Mouse (Mus musculus): Measurements from ENCODE around the gene Foxp2. TPM values are rescaled to one million over a fixed set of nuclear protein-coding genes. Genes with fewer than 3 reads are reported as not detected.

The Foxp2 gene
- polyA plus RNA-seq, 1 experiment, result 0.54 TPM

- TF ChIP-seq CTCF (IDR thresholded peaks at IDR 0.05; ENCODE audit: control insufficient read depth, insufficient read depth, insufficient replicate concordance, low read depth, low read length), result no peak
- no peak for TF ChIP-seq POLR2A (IDR thresholded peaks at IDR 0.05; ENCODE audit: control insufficient read depth, low read depth, low read length)
- Histone ChIP-seq H3K4me3 (ENCODE audit: control insufficient read depth, low read depth, low read length) (no peak overlapping the region), H3K4me1 (ENCODE audit: control insufficient read depth, insufficient read depth, low read length) (no peaks in the 10 kb centered on the region), H3K27ac (ENCODE audit: control insufficient read depth, insufficient read depth, low read depth, low read length) (no peak overlapping the region), H3K27me3 (ENCODE audit: control insufficient read depth, insufficient read depth, low read length) (no peaks in the 10 kb centered on the region), H3K36me3 (ENCODE audit: control insufficient read depth, insufficient read depth, low read length) (no peaks in the 10 kb centered on the region)
Observed at GRCm38 (mm10) chr6:15101548-15101947, 200.4 kb downstream of the Foxp2 start.

- Histone ChIP-seq H3K4me1 (ENCODE audit: control insufficient read depth, insufficient read depth, low read length) (no peaks in the 10 kb centered on the region), H3K36me3 (ENCODE audit: control insufficient read depth, insufficient read depth, low read length) (no peaks in the 10 kb centered on the region), H3K27me3 (ENCODE audit: control insufficient read depth, insufficient read depth, low read length) (no peaks in the 10 kb centered on the region), H3K4me3 (ENCODE audit: control insufficient read depth, low read depth, low read length) (no peak overlapping the region), H3K27ac (ENCODE audit: control insufficient read depth, insufficient read depth, low read depth, low read length) (no peak overlapping the region)
- TF ChIP-seq CTCF (IDR thresholded peaks at IDR 0.05; ENCODE audit: control insufficient read depth, insufficient read depth, insufficient replicate concordance, low read depth, low read length), result no peak
- TF ChIP-seq POLR2A (IDR thresholded peaks at IDR 0.05; ENCODE audit: control insufficient read depth, low read depth, low read length), result no peak
Observed at GRCm38 (mm10) chr6:15120916-15121315, 219.8 kb downstream of the Foxp2 start.

GRCm38 (mm10) chr6:15121339-15121738, 220.2 kb downstream of the Foxp2 start:
- Histone ChIP-seq H3K27ac (ENCODE audit: control insufficient read depth, insufficient read depth, low read depth, low read length) (no peak overlapping the region), H3K27me3 (ENCODE audit: control insufficient read depth, insufficient read depth, low read length) (no peaks in the 10 kb centered on the region), H3K4me3 (ENCODE audit: control insufficient read depth, low read depth, low read length) (no peak overlapping the region), H3K36me3 (ENCODE audit: control insufficient read depth, insufficient read depth, low read length) (no peaks in the 10 kb centered on the region), H3K4me1 (ENCODE audit: control insufficient read depth, insufficient read depth, low read length) (no peaks in the 10 kb centered on the region)
- TF ChIP-seq CTCF (IDR thresholded peaks at IDR 0.05; ENCODE audit: control insufficient read depth, insufficient read depth, insufficient replicate concordance, low read depth, low read length) (no peak), POLR2A (IDR thresholded peaks at IDR 0.05; ENCODE audit: control insufficient read depth, low read depth, low read length) (no peak)

DNA sequence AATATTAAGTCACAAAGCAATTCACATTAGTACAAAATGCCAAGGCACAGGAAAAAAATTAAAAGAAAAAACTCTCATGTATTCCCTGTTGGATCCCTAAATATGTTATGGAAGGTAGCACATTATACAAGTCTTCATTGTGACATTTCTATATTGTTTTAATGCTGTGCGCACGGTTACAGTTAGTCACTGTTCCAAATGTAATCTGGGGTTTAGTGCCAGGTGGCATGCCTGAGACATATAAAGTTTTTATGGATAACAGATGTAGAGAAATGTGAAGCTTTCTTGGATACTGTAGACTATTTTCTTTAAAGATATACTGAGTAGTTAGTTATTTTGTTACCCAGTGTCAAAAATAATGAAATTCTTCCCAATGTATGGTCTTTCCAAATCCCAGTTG, 229.0 kb downstream of the Foxp2 start:
- Histone ChIP-seq H3K4me1 (ENCODE audit: control insufficient read depth, insufficient read depth, low read length) (no peaks in the 10 kb centered on the region), H3K4me3 (ENCODE audit: control insufficient read depth, low read depth, low read length) (no peak overlapping the region), H3K27me3 (ENCODE audit: control insufficient read depth, insufficient read depth, low read length) (no peaks in the 10 kb centered on the region), H3K36me3 (ENCODE audit: control insufficient read depth, insufficient read depth, low read length) (no peaks in the 10 kb centered on the region), H3K27ac (ENCODE audit: control insufficient read depth, insufficient read depth, low read depth, low read length) (no peak overlapping the region)
- TF ChIP-seq CTCF (IDR thresholded peaks at IDR 0.05; ENCODE audit: control insufficient read depth, insufficient read depth, insufficient replicate concordance, low read depth, low read length) (no peak), POLR2A (IDR thresholded peaks at IDR 0.05; ENCODE audit: control insufficient read depth, low read depth, low read length) (no peak)

- TF ChIP-seq CTCF (IDR thresholded peaks at IDR 0.05; ENCODE audit: control insufficient read depth, insufficient read depth, insufficient replicate concordance, low read depth, low read length) (no peak), POLR2A (IDR thresholded peaks at IDR 0.05; ENCODE audit: control insufficient read depth, low read depth, low read length) (no peak)
Observed at GRCm38 (mm10) chr6:15142094-15142493, 240.9 kb downstream of the Foxp2 start.

DNA sequence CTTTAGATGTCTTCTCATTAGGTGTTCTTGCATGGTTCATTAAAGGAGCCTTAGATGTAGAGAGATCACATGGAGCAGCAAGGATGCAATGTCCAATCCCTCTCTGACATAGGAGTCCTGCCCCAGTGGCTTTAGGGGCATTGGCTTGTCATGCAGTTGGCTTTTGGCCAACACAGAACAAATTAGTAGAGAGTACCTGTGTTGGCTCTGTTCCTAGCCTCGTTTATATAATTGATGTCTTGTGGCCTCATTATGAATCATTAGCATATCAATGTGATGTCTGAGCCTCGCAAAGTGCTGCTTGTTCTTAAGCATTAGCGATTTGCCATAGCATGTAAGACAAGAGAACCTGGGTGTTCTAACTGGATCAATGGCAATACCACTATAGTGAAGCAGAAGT, 250.5 kb downstream of the Foxp2 start:
- TF ChIP-seq POLR2A (IDR thresholded peaks at IDR 0.05; ENCODE audit: control insufficient read depth, low read depth, low read length) (no peak), CTCF (IDR thresholded peaks at IDR 0.05; ENCODE audit: control insufficient read depth, insufficient read depth, insufficient replicate concordance, low read depth, low read length) (no peak)
- no peaks in the 10 kb centered on the region for H3K4me1 ChIP-seq (ENCODE audit: control insufficient read depth, insufficient read depth, low read length)
- H3K27ac ChIP-seq (ENCODE audit: control insufficient read depth, insufficient read depth, low read depth, low read length), result no peak overlapping the region
- no peak overlapping the region for H3K4me3 ChIP-seq (ENCODE audit: control insufficient read depth, low read depth, low read length)
- no peaks in the 10 kb centered on the region for H3K27me3 ChIP-seq (ENCODE audit: control insufficient read depth, insufficient read depth, low read length)
- no peaks in the 10 kb centered on the region for H3K36me3 ChIP-seq (ENCODE audit: control insufficient read depth, insufficient read depth, low read length)

More at GRCm38 (mm10) chr6:15142094-15142493, 240.9 kb downstream of the Foxp2 start:
- Histone ChIP-seq H3K27me3 (ENCODE audit: control insufficient read depth, insufficient read depth, low read length) (no peaks in the 10 kb centered on the region), H3K4me1 (ENCODE audit: control insufficient read depth, insufficient read depth, low read length) (no peaks in the 10 kb centered on the region), H3K4me3 (ENCODE audit: control insufficient read depth, low read depth, low read length) (no peak overlapping the region), H3K36me3 (ENCODE audit: control insufficient read depth, insufficient read depth, low read length) (no peaks in the 10 kb centered on the region), H3K27ac (ENCODE audit: control insufficient read depth, insufficient read depth, low read depth, low read length) (no peak overlapping the region)

DNA sequence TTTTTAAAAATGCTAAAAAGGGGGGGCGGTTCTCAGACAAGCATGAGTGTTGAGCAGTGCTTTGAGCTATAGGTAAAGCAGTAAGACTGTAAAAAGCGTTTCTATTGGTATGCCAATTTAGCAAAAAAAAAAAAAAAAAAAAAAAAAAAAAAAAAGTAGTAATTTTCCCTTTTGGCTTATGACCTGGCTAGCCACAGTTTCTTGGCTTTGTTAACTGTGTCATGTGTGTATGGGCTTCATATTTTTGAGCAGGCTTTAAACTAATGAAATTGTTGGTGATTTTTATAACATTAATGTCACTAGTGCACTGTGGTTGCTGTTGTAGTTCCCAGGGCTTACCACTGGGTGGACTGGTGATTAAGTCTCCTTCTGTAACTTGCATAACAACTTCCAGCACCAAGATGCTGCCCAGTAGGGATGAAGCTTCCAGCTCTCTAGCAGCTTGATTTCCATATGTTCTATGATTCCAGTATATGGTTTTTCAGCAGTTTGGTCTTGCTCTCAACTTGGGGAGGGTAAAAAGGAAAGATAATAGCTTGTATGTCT, 262.4 kb downstream of the Foxp2 start:
- no peaks in the 10 kb centered on the region for H3K4me1 ChIP-seq (ENCODE audit: control insufficient read depth, insufficient read depth, low read length)
- H3K27me3 ChIP-seq (ENCODE audit: control insufficient read depth, insufficient read depth, low read length), result no peaks in the 10 kb centered on the region
- H3K36me3 ChIP-seq (ENCODE audit: control insufficient read depth, insufficient read depth, low read length), result no peaks in the 10 kb centered on the region
- H3K27ac ChIP-seq (ENCODE audit: control insufficient read depth, insufficient read depth, low read depth, low read length), result no peak overlapping the region
- TF ChIP-seq CTCF (IDR thresholded peaks at IDR 0.05; ENCODE audit: control insufficient read depth, insufficient read depth, insufficient replicate concordance, low read depth, low read length), result no peak
- no peak for TF ChIP-seq POLR2A (IDR thresholded peaks at IDR 0.05; ENCODE audit: control insufficient read depth, low read depth, low read length)
- no peak overlapping the region for H3K4me3 ChIP-seq (ENCODE audit: control insufficient read depth, low read depth, low read length)

GRCm38 (mm10) chr6:15176754-15177153, 275.6 kb downstream of the Foxp2 start:
- no peak overlapping the region for H3K4me3 ChIP-seq (ENCODE audit: control insufficient read depth, low read depth, low read length)
- H3K27ac ChIP-seq (ENCODE audit: control insufficient read depth, insufficient read depth, low read depth, low read length), result no peak overlapping the region
- H3K4me1 ChIP-seq (ENCODE audit: control insufficient read depth, insufficient read depth, low read length), result no peaks in the 10 kb centered on the region
- no peaks in the 10 kb centered on the region for H3K36me3 ChIP-seq (ENCODE audit: control insufficient read depth, insufficient read depth, low read length)
- no peaks in the 10 kb centered on the region for H3K27me3 ChIP-seq (ENCODE audit: control insufficient read depth, insufficient read depth, low read length)
- no peak for TF ChIP-seq CTCF (IDR thresholded peaks at IDR 0.05; ENCODE audit: control insufficient read depth, insufficient read depth, insufficient replicate concordance, low read depth, low read length)
- TF ChIP-seq POLR2A (IDR thresholded peaks at IDR 0.05; ENCODE audit: control insufficient read depth, low read depth, low read length), result no peak

Measured in testis, adult 2 months (tissue).